Mouse (Mus musculus) mature B cell (primary cell): ENCODE measurements around the gene Cdh15.

Experiments used
- in situ Hi-C: fragments of 300-500 bp; cut with MboI; formaldehyde crosslinking; loops from 2 replicates; pipeline ENCODE4 v1.14.3; 2019

Gene Cdh15

DNA sequence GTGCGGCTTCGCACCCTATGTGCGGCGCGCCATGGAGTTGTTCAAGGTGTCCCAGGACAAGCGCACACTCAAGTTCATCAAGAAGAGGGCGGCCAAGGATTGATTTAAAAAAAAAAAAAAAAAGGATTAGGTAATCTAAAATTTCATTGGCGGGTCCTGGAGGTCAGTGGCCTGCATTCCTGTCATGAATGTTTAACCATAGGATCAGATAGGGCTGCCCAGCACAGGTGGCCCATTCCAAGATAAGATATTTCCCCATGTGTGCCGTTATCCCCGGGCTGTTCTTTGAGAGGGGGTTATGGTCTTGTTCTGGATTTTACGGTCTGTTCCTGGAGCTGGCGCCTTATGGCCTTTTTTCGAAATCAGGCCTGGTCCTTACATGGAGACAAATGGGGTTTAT lies 11.1 kb upstream of the Cdh15 start:
- in situ Hi-C loops = loop anchor here (10.0 kb wide), 2 partner anchors 222 to 332 kb away; partner anchors contain the start of genes Galns and Trappc2l

DNA sequence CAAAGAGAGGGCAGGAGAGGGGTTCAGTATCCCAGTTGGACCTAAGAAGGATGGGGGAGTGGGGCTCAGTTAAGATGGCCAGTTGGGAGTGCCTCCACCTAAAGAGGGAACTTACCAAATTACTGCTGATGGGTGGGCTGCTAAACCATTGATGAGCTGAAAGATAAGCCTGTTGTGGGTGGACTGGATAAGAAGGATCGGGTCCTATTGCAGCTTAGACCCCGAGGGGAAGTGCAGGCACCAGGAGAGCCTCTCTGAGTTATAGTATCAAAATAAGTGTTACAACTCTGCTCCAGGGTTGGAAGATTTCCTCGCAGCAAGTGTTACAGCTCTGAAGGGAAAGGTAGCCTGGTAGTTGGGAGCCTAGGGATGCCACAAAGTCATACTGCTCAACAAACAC lies 3.6 kb upstream of the Cdh15 start:
- in situ Hi-C loops = no loop called here

DNA sequence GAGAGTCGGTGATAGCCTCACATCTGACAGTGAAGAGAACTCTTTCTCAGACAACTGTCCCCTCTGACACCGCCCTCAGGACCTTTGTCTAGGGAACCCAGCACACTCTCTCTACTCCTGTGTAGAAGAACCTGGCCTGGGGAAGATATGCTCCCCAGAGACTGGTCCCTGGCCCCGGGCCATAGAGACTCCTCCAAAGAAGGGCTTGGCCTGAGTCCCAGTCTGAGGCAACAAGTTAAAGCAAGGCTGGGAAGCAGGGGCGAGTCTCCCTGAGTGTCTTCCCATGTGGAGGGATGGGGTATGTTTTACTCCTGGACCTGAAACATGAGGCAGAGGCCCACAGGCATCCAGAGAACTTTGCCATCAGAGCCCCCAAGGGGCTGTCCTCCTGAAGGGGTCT lies 2.1 kb upstream of the Cdh15 start:
- in situ Hi-C loops = no loop called here

DNA sequence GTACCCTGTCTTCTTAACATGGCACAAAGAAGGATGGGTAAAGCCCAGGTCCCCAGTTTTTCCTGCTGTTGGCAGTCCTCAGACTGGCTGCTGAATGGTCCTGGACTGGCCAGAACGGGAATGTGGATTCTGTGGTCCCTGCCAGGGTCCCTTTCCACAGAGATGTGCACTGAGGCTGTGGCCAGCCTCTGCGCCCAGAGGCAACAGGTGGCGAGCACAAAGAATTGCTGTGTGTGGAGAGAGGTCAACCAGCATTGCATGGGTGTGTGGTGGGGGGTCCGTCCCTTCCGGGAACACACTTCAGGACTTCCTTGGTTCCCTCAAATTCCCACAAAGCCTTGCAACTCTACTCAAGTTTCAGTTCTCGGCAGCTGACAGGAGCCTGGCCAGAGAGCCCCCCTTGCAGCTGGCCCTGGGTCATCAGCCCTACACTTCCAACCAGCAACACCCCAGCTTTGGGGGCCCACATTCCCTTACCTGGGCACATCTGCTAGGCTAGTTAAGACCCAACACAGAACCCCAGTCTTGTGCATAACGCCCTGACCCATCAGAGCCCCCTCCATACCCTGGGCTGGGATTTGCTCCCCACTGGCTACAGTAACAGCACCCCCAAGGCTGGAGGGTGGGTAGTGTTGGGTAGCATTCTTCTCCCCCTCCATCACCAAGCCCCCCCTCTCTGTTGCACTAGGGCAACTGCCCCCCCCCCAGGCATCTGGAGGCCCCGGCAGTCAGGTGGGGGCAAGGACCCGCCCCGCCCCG lies 1.6 kb downstream of the Cdh15 start:
- in situ Hi-C loops = no loop called here

DNA sequence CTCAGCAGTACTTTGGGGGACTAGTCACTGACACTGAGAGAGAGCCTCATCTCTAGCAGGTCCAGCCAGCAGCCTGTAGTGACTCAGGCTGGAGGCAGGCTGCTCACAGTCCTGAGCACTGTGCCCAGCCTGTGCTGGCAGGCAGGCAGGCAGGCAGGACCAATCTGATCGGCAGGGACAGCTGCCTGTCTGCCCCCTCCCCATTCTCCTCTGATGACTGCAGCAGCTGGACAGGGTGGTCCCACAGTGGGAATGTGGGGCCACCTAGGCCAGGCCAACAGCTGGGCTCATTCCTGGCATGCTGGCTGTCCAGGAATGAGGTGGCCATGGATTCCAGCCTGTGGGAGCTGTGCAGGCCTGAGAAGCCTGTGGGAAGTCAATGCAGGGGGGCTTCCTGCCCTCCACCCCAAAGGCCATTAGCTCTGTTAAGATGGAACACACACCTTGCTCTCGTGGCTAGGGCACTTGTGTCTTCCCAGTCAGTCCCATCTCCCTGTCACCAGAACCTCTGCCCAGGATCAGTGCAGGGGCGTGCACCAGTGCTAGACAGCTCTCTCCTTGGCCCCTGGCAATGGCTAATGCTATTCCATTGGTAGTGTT lies 3.0 kb downstream of the Cdh15 start:
- in situ Hi-C loops = no loop called here

DNA sequence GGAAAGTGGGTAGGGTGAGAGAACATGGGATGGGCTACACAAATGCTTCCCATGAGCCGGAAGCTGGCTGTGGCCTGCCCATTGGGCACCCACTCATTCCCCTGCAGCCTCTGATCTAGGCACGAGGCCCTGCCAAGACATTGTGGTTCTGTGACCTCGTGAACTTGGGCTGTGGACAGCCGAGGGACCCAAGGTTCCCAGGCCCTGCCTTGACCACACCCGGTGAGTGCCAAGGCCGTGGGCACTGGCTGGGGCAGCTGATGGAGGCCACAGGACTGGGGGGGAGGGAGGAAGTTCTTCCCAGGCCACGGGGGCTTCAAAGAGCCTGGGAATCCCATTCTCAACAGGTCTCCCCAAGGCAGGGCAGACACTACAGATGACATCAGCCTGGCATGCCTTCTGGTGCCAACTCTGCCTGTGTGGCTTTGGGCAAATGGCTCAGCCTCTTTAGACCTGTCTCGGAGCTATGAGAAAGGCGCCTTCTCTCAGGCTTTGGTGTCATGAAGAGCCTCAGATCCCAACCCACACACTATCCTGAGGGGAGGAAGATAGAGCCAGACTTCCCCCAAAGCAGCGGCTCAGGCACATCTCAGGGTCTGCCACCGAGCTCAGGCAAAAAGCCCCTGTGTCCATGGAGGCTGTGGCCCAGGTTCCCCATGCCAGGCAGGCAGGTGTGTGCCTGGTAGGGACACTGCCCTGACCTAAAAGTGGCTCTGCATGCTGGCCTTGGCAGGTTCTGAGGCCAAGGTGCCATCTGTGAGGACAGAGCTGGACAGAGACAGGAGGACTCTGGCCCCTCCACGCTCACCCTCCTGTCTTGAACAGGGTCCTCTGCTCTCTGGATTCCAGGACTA lies 4.2 kb downstream of the Cdh15 start:
- in situ Hi-C loops = no loop called here

DNA sequence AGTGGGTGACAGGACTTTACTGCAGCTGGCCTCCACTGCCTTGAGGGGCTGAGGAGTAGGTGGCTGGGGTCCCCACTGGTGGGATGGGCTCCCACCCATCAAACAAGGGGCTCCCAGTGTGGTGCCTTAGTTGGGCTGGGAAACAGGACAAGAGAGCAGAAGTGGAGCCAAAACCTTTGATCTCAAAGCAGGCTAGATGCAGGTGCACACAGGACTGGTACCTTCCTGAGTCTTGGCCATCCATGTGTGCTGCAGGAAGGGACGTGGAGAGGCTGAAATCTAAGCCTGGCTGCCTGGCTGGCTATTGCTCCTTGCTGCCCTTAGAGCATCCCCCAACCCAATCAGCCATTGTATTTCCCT lies 4.8 kb downstream of the Cdh15 start:
- in situ Hi-C loops = no loop called here

DNA sequence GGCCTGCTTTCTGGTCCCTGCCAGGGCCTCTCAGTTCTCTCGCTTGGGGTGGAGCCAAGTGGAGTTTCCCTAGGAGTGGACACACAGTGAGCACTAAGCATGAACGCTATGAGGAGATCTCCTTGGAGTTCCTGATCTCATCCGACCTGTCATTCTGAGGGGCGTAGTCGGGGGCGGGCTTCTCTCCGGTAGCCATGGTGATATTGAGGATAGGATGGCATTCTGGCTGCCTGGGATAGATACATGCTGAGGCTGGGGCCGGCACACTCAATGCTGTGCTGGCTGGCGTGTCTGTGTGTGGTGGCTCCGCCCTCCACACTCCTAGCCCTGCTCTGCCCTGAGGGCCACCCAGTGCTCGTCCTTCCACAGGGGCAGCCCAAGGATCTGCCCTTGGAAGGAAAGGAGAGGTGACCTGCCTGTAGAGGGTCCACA lies 5.6 kb downstream of the Cdh15 start:
- in situ Hi-C loops = no loop called here

DNA sequence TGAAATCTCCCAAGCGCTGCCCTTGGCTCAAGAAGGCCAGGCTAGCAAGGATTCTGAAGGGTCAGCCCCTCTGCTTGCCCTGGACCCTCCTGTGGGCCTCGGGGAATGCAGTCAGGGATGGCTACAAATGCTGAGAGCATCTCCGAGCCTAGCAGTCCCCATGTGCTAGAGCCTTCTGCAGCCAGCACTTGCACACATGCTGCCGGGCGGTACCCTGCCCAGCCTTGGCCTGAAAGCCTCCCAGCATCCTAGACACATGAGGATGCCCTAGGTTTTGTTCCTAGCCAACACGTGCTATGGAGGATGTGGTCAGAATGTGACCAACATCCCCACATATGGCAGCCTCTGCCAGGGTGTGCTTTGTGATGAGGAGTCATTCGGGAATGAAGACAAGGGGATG lies 6.6 kb downstream of the Cdh15 start:
- in situ Hi-C loops = no loop called here

DNA sequence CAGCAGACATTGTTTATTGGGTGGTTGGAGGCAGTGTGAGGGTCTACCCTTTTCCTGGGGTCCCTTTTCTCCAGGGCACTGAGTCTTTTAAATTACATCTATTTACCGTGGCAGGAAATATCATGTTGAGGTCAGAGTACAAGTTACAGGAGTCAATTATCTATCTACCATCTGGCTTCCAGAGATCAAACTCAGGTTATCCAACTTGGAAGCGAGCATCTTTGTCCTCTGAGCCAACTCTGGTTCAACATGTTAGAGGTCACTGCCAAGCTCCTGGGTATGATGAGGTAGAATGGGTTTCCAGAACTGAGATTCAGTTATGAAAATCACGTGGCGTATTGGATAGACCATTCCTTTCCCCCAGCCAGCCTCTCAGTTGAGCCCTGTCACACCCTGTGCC lies 7.4 kb downstream of the Cdh15 start:
- in situ Hi-C loops = no loop called here

DNA sequence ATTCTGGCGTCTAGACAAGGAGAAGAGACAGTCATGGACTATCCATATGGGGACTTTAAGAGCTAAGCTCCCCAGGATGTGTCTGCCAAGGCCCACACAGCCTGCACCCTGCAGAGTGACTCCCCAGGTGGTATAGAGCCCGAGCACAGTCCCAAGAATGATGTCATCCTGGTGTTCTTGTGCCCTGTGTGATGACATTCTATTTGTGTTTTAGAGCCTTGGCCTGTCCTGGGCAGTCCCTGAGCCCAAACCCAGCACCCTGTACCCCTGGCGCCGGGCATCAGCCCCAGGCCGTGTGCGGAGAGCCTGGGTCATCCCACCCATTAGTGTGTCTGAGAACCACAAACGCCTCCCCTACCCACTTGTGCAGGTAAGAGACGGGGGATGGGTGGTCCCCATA lies 8.5 kb downstream of the Cdh15 start:
- in situ Hi-C loops = no loop called here

DNA sequence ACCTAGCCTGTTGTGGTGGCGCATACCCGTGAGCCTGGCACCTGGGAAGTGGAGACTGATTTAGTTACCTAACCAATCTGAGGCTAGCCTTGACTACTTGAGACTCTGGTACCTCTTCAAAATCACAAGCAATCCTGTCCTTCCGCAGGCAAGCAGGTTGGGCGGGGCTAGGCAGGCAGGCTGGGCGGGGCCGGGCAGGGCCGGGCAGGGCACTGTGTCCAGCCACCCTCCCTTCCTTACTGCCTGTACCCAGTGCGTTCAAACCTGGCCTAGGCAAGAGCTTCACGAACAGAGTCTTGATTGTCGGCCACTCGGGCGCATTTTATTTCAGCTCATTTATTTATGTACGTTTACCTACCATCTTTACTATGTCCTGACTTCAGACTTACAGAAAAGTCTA lies 12.1 kb downstream of the Cdh15 start:
- in situ Hi-C loops = no loop called here

DNA sequence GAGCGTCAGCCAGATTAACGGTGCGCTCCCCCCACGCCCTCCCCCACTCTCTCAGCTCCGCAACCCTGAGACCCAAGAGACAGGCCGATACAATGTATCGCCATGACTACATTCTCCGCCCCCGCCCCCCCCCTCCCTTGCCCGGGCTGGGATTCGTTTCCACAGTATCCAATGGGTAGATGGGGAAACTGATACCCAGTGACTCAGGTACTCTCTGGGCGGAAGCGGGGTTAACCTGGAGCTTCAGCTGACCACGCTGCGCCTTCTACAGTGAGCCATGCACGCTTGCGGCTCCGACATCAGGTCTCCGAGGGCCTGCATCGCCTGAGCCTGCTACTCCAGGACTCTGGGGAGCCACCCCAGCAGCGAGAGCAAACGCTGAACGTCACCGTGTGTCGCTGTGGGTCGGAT lies 17.0 kb downstream of the Cdh15 start:
- in situ Hi-C loops = no loop called here

DNA sequence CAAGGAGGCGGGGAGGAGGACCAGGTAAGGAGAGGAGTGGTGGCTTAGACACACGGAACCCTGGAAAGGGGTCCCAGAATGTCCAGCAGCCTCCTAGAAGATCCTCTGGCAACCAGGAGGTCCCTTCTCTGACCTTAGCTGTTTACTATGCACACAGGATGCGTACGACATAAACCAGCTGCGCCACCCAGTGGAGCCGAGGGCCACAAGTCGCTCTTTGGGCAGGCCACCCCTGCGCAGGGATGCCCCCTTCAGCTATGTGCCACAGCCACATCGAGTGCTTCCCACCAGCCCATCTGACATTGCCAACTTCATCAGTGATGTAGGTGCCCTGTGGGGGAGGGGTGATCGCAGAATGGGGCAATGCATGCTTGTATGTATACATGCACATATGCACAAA lies 17.7 kb downstream of the Cdh15 start:
- in situ Hi-C loops = no loop called here

DNA sequence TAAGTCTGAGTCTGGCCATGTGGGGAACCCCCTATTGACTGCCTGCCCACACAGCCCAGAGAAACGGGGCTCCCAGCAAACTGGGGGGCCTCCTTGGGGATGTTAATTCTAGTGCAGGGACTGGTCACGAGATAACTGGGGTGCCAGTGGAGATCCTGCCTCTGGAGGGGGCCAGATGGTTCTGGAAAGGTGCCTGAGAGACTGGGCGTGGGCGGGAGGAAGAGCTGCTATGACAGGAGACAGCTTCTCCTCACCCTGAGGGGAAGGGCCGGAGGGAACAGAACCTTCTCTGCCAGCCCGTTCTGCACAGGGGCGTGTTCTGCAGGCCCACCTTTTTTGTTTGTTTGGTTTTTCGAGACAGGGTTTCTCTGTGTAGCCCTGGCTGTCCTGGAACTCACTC lies 18.5 kb downstream of the Cdh15 start:
- in situ Hi-C loops = no loop called here

DNA sequence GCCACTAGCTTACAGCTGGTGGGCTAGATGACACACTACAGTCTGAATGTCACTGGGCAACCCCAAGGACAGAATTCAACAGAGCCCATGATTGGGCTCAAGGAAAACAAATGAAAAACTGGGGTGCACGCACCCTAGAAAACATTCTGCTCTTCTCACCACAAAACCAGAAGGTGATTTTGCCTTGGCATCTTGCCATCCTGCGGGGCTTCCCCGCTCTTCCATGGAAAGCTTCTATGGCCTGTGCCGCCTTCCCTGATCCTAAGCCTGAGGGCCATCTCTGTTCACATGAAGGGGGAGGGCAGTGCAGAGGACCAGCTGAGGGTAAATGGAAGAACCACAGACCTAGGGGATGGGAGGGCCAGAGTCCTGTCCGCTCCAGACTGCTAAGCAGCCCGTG lies 20.2 kb downstream of the Cdh15 start:
- in situ Hi-C loops = no loop called here

DNA sequence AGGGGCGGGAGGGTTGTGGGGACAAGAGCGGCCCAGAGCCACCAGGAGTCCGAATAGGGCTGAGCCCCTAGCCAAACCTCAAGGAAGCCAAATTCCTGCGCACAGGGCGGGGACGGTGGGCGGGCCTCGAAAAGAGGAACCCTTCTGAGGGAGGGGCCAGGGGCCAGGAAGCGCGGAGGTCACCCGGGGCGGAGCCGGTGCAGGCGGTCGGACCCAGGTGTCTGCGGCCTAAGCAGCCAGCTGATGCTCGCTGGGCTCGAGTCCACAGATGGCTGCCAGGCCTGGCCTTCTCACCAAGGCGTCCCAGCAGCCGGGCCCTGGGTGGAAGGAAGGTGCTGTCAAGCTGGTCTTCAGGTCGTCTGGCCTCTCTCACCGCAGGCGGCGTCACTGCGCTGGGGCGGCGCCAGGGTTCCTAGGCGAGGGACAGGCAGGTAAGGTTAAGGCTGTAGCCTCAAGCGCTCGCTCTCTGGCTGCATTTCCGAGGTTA lies 22.7 kb downstream of the Cdh15 start:
- in situ Hi-C loops = no loop called here

DNA sequence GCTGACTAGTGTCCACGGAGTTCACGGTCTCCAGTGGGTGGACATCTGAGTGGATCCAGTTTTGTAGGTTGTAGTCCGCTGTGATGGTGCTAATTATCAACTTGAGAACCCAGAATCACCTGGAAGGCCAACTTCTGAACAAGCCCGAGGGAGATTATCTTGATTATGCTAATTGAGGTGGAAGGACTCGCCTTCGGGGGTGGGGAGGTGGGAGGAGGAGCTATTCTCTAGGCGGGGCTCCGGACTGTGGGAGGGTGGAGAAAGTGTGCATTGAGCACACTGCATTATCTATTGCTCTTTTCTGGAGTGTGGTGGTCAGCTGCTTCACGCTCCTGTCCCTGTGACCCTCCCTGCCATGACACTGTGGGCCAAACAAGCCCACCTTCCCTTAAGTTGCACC lies 23.9 kb downstream of the Cdh15 start:
- in situ Hi-C loops = no loop called here

DNA sequence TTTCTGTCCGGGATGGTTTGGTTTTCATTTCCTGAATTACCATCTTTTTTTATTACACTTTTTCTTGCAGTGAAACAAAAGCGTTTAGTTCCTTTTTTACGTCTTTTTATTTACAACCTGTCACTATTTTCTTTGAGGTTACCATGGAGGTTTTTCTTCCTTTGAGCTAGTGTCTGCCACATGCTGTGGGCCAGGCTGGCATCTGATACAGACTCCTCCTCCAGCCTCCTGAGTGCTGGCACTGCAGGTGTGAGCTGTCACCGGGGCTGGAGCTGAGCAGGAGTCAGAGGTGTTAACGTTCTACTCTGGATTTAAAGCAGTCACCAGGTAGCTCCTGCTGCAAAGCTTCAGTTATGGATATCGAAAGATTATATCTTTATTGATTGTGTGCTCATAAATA lies 25.4 kb downstream of the Cdh15 start:
- in situ Hi-C loops = no loop called here

DNA sequence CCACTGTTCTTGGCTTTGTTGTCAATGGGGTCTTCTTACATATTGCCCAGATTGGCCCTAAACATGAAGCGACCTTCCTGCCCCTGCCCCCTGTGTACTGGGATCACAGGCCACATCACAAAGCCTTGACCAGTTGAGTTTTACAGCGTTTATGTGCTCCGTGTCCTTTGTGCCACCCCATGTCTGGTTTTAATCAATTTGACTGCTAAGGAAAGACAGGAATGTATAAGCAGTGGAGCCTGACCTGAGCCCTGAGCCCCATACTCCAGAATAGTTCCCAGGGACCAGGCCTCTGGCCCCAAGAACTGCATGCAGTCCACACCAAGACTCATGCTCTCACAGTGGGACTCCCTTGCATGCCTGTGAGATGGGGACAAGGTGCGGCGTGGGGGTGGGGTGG lies 27.4 kb downstream of the Cdh15 start:
- in situ Hi-C loops = no loop called here

DNA sequence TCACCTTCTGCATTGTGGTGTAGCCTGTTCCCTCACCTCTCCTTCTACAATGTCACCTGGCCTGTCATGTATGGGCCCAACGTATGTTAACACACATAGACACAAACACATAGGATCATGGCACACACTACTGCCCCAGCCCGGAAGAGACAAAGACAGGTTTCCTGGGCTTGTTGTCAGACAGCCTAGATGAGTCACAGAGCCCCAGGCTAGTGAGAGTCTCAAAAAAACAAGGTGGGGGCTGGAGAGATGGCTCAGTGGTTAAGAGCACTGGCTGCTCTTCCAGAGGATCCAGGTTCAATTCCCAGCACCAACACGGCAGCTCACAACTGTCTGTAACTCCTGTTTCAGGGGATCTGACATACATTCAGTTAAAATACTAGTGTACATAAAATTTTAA lies 30.5 kb downstream of the Cdh15 start:
- in situ Hi-C loops = no loop called here

DNA sequence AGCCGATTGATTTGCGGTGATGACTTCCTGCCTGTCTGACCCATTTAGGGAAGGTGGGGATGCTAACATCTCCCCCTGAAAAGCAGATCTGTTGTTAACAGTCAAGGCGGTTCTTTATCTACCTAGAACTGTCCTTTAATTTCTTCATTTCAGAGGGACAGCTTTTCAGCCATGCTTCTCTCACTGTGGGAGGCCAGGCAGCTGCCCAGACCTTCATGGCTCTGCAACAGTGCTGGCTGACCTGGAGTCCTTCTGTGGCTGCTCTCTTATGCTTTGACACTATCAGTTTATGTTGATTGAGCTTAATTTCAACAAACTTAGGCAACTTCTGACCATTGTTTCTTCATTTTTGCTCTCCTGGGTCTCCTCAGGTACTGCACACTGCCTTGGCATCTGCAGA lies 32.5 kb downstream of the Cdh15 start:
- in situ Hi-C loops = no loop called here

DNA sequence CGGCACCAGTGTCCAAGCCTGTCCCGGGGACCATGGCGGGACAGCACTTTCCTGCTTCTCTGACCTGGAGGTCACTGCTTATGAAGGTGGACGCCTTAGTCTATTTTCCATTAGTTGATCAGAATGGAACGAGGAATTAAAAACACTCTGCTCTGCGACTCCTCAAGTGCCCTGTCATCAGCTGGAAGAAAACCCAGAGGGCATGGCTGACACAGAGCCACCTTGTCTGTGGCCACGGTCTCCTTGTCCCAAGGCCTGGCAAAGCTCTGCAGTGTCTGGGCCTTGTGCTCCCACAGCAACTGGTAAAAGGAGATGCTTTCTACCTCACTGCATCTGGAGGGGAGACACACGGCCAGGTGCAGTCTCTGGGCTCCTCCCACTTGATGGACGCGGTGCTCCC lies 35.9 kb downstream of the Cdh15 start:
- in situ Hi-C loops = no loop called here
